8 mouse cellular contexts compared by ENCODE assay signal in the genomic region with DNA sequence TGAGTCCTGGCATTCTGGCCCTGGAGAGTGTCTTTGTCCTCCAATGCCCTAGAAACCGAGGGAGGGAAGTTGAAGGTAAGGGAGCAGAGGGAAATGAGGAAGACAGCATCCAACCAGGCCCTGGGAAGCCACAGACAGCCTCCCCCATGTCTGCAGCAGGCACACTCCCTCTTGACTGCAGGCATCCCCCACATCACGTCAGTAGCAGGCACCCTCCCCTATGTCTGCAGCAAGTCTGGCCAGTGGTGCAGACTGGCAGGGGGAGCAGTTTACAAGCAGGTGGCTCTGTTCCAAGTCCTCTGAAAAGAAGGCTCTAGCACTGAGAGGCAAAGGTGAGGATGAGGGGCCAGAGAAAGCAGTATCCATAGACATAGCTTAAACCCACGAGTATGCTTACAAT. TPM values are rescaled to one million over a fixed set of nuclear protein-coding genes. Genes with fewer than 3 reads are reported as not detected.
DNase-seq lines count a peak whose midpoint lies in the region; ATAC-seq lines count a peak whose summit lies in the region.
"Had no signal": no experiment of that assay in that cellular context is flagged by ENCODE, and none has a peak within 500 bp of the region (broad histone marks: within the 10 kb centered on the region; RNA-seq: fewer than 3 reads in every experiment).

No protein-coding gene starts in this region.

- ATAC-seq in forebrain, embryonic 14.5 days, result peak; percentile 52; the same call in 1 of the 2 replicates
- no peak for ATAC-seq in limb, embryonic 12.5 days (ENCODE audit: insufficient number of reproducible peaks, insufficient read depth, low FRiP score, low TSS enrichment, low read depth)
- peak; percentile 43; the same call in 1 of the 2 replicates for ATAC-seq in stomach, embryonic 14.5 days (ENCODE audit: insufficient number of reproducible peaks, insufficient read depth, low FRiP score, low read depth)
- ATAC-seq in inflammation-experienced regulatory T-cells, adult 6 months, result no peak

- H3K36me3 ChIP-seq in forebrain, embryonic 14.5 days (ENCODE audit: control insufficient read depth, insufficient read depth, low read length), result no peaks in the 10 kb centered on the region
- peaks cover 99% of the 10 kb centered on the region for H3K36me3 ChIP-seq in limb, embryonic 12.5 days
- H3K36me3 ChIP-seq in stomach, embryonic 14.5 days (ENCODE audit: control insufficient read depth, insufficient read depth, low read length), result peaks cover 16% of the 10 kb centered on the region

- WGBS in forebrain, embryonic 14.5 days, result 13% methylated on average over 3 of the region's 3 CpGs
- WGBS in limb, embryonic 12.5 days, result 47% methylated on average over 3 of the region's 3 CpGs
- 23% methylated on average over 3 of the region's 3 CpGs for WGBS in stomach, embryonic 14.5 days

- H3K9me3 ChIP-seq in forebrain, embryonic 14.5 days (replicated peaks; ENCODE audit: control insufficient read depth, low read length), result no peaks in the 10 kb centered on the region
- no peaks in the 10 kb centered on the region for H3K9me3 ChIP-seq in limb, embryonic 12.5 days
- no peaks in the 10 kb centered on the region for H3K9me3 ChIP-seq in stomach, embryonic 14.5 days (ENCODE audit: control insufficient read depth, low read depth, low read length)

- H3K9ac ChIP-seq in forebrain, embryonic 14.5 days (ENCODE audit: low read length), result peak overlapping the region; percentile 35; the same call in 1 of the 2 replicates
- H3K9ac ChIP-seq in limb, embryonic 12.5 days (replicated peaks), result no peak overlapping the region
- H3K9ac ChIP-seq in stomach, embryonic 14.5 days (replicated peaks; ENCODE audit: low read depth, low read length), result no peak overlapping the region

- H3K27me3 ChIP-seq in forebrain, embryonic 14.5 days (replicated peaks; ENCODE audit: control insufficient read depth, insufficient read depth, low read length), result no peaks in the 10 kb centered on the region
- no peaks in the 10 kb centered on the region for H3K27me3 ChIP-seq in limb, embryonic 12.5 days
- no peaks in the 10 kb centered on the region for H3K27me3 ChIP-seq in stomach, embryonic 14.5 days (ENCODE audit: control insufficient read depth, insufficient read depth, low read length)

- peak; percentile 55 for DNase-seq in ovary, postnatal 36 days (ENCODE audit: low spot score)
- DNase-seq in ovary, postnatal 10 days (ENCODE audit: low spot score), result no peak
- DNase-seq in forebrain, embryonic 14.5 days (ENCODE audit: low spot score), result peak; percentile 61
- no peak for DNase-seq in embryo, embryonic 9.5 days (ENCODE audit: extremely low spot score)

- no peak overlapping the region for H3K4me2 ChIP-seq in forebrain, embryonic 14.5 days (ENCODE audit: low read length)
- H3K4me2 ChIP-seq in limb, embryonic 12.5 days, result no peak overlapping the region
- H3K4me2 ChIP-seq in stomach, embryonic 14.5 days (replicated peaks; ENCODE audit: low read depth, low read length), result no peak overlapping the region

- no peak overlapping the region; the same call in 1 of the 2 replicates for H3K27ac ChIP-seq in forebrain, embryonic 14.5 days (ENCODE audit: low read depth, low read length)
- H3K27ac ChIP-seq in limb, embryonic 12.5 days, result peak overlapping the region; percentile 62
- no peak overlapping the region for H3K27ac ChIP-seq in stomach, embryonic 14.5 days (ENCODE audit: low read length)
- H3K27ac ChIP-seq: left cerebral cortex, adult 2 months had no signal

- peaks cover 12% of the 10 kb centered on the region; the same call in 1 of the 2 replicates for H3K4me1 ChIP-seq in forebrain, embryonic 14.5 days (ENCODE audit: control insufficient read depth, insufficient read depth, low read length)
- peaks cover 24% of the 10 kb centered on the region for H3K4me1 ChIP-seq in limb, embryonic 12.5 days (replicated peaks)
- H3K4me1 ChIP-seq in stomach, embryonic 14.5 days (ENCODE audit: control insufficient read depth, insufficient read depth, low read length), result peaks cover 20% of the 10 kb centered on the region; the same call in 1 of the 2 replicates

- no peak overlapping the region for H3K4me3 ChIP-seq in forebrain, embryonic 14.5 days (ENCODE audit: low read depth, low read length)
- no peak overlapping the region for H3K4me3 ChIP-seq in limb, embryonic 12.5 days (replicated peaks)
- no peak overlapping the region for H3K4me3 ChIP-seq in stomach, embryonic 14.5 days (ENCODE audit: low read depth, low read length)
- H3K4me3 ChIP-seq: left cerebral cortex, adult 2 months had no signal

RNA-seq across cellular contexts. Expression of gene Lpcat2, which starts 8.5 kb away (rescaled TPM):
- 5.1 and 7.4 TPM in 2 replicates for polyA plus RNA-seq in forebrain, embryonic 14.5 days (2014; fragmentation: Nextera tagmentation; extraction: Ambion mirVana)
- polyA plus RNA-seq in limb, embryonic 12.5 days (2016; fragmentation: Nextera tagmentation; extraction: Ambion mirVana), result 10.5 and 11.0 TPM in 2 replicates
- 12.6 and 15.8 TPM in 2 replicates for polyA plus RNA-seq in stomach, embryonic 14.5 days (2014; fragmentation: Nextera tagmentation; extraction: Ambion mirVana)
- polyA plus RNA-seq in inflammation-experienced regulatory T-cells, adult 6 months (2017; shearing (Covaris generic)), result under 1 TPM in 2 of 3 experiments, not detected in 1; 0.21 to 0.26 TPM

RNA-seq across cellular contexts. Expression of gene Mmp2, which starts 19.6 kb away (rescaled TPM):
- 14.5 and 15.8 TPM in 2 replicates for polyA plus RNA-seq in forebrain, embryonic 14.5 days (2014; fragmentation: Nextera tagmentation; extraction: Ambion mirVana)
- polyA plus RNA-seq in limb, embryonic 12.5 days (2016; fragmentation: Nextera tagmentation; extraction: Ambion mirVana), result 211 and 218 TPM in 2 replicates
- polyA plus RNA-seq in stomach, embryonic 14.5 days (2014; fragmentation: Nextera tagmentation; extraction: Ambion mirVana), result 198 and 214 TPM in 2 replicates
- polyA plus RNA-seq in inflammation-experienced regulatory T-cells, adult 6 months (2017; shearing (Covaris generic)), result not detected

RNA-seq across cellular contexts. Expression of gene Capns2, which starts 54.5 kb away (rescaled TPM):
- polyA plus RNA-seq in forebrain, embryonic 14.5 days (2014; fragmentation: Nextera tagmentation; extraction: Ambion mirVana), result not detected in 2 replicates
- polyA plus RNA-seq in limb, embryonic 12.5 days (2016; fragmentation: Nextera tagmentation; extraction: Ambion mirVana), result 0.86 and 1.2 TPM in 2 replicates
- 1.4 and 3.8 TPM in 2 replicates for polyA plus RNA-seq in stomach, embryonic 14.5 days (2014; fragmentation: Nextera tagmentation; extraction: Ambion mirVana)
- not detected for polyA plus RNA-seq in inflammation-experienced regulatory T-cells, adult 6 months (2017; shearing (Covaris generic))

Comparison
In these comparisons a context has a peak if more than half of its experiments do, and no peak if none do; other contexts are left out.
1. DNase-seq: peak in ovary, postnatal 36 days (single experiment) and forebrain, embryonic 14.5 days (single experiment); none in ovary, postnatal 10 days (single experiment) and embryo, embryonic 9.5 days (single experiment).
2. ATAC-seq: peak in forebrain, embryonic 14.5 days (single experiment) and stomach, embryonic 14.5 days (single experiment); none in limb, embryonic 12.5 days (single experiment) and inflammation-experienced regulatory T-cells, adult 6 months (single experiment).
3. RNA of gene Mmp2, which starts 19.6 kb away (polyA plus RNA-seq): 211 to 218 TPM in limb, embryonic 12.5 days, 198 to 214 TPM in stomach, embryonic 14.5 days and 14.5 to 15.8 TPM in forebrain, embryonic 14.5 days; not detected in inflammation-experienced regulatory T-cells, adult 6 months; every median in the first group is over 10 times any median in the second.